Mouse (Mus musculus) liver, embryonic 16.5 days (tissue): ENCODE data around the gene Pde11a. TPM values are rescaled to one million over a fixed set of nuclear protein-coding genes. Genes with fewer than 3 reads are reported as not detected.

ENCODE experiments used
- ATAC-seq: fragments of 200-750 bp; cut with Nextera tagmentation; 2 replicates; pipeline ENCODE4 v1.8.0; 2017; ENCODE audit warnings: low read depth, mild to moderate bottlenecking, moderate number of reproducible peaks, moderate library complexity
- H3K27ac ChIP-seq: fragments of 300-500 bp; sonication (generic); 2 replicates; pipeline ENCODE4 v1.5.1; 2014; ENCODE audit warnings: mild to moderate bottlenecking, low read length
- H3K27me3 ChIP-seq: fragments of 300-500 bp; sonication (generic); 2 replicates; pipeline ENCODE4 v1.6.1; 2014; ENCODE audit warnings: low read depth, low read length, mixed read lengths; ENCODE audit not compliant: control insufficient read depth, insufficient read depth
- H3K36me3 ChIP-seq: fragments of 300-500 bp; sonication (generic); 2 replicates; pipeline ENCODE4 v1.6.1; 2014; ENCODE audit warnings: mild to moderate bottlenecking; ENCODE audit not compliant: control insufficient read depth, insufficient read depth
- H3K4me1 ChIP-seq: fragments of 300-500 bp; sonication (generic); 2 replicates; pipeline ENCODE4 v1.6.1; 2014; ENCODE audit warnings: low read depth, low read length, mixed read lengths; ENCODE audit not compliant: control insufficient read depth
- H3K4me2 ChIP-seq: fragments of 300-500 bp; sonication (generic); 2 replicates; pipeline ENCODE4 v1.6.1; 2014; ENCODE audit warnings: low read depth, low read length, mixed read lengths
- H3K4me3 ChIP-seq: fragments of 300-500 bp; sonication (generic); 2 replicates; pipeline ENCODE4 v1.5.1; 2014; ENCODE audit warnings: low read depth, mild to moderate bottlenecking, low read length
- H3K9ac ChIP-seq: fragments of 300-500 bp; sonication (generic); 2 replicates; pipeline ENCODE4 v1.6.1; 2014; ENCODE audit warnings: low read depth, low read length
- H3K9me3 ChIP-seq: fragments of 300-500 bp; sonication (generic); replicated peaks from 2 replicates; pipeline ENCODE4 v1.6.1; 2016; ENCODE audit warnings: low read length; ENCODE audit not compliant: control insufficient read depth
- WGBS: fragments of 180-500 bp; shearing (Covaris S2); extraction: QIAGEN DNeasy Blood & Tissue Kit; methylation state at CpG from one replicate; pipeline ENCODE4 v1.1.7; 2014; ENCODE audit not compliant: insufficient replicate concordance; 5-methylcytosine and 5-hydroxymethylcytosine counted together
- polyA plus RNA-seq: library from polyadenylated mRNA; unstranded; fragments of >200 nt; fragmentation: Nextera tagmentation; extraction: Ambion mirVana; gene quantifications from 2 replicates; pipeline ENCODE4 v1.2.1, GENCODE M21; 2015

Pde11a gene
- polyA plus RNA-seq, 1 experiment from 2014 or later = 0.05 TPM

DNA sequence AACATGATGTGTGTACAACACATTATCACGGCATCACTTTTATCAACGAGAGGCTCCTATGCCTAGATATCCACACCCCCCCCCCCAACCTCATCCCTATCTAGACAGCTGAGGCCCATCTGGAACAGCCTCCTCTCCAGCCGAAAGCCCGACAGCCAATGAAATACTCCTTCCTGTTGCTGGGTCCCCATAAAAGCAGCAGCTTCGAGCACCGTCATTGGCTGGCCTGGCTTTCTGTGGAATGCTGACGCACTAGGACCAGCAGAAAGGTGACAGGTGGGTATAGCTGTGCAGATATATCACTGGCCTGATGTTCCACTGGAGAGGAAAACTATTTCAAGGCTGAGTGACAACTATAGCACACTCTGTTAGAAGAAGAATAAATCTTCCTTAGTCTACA lies 240.7 kb downstream of the Pde11a start:
- 57% methylated on average over 7 of the region's 7 CpGs for WGBS
- H3K4me1 ChIP-seq = no peaks in the 10 kb centered on the region
- H3K27ac ChIP-seq = no peak overlapping the region
- no peak for ATAC-seq
- no peak overlapping the region for H3K4me3 ChIP-seq
- no peaks in the 10 kb centered on the region for H3K36me3 ChIP-seq
- H3K9ac ChIP-seq = no peak overlapping the region
- no peak overlapping the region for H3K4me2 ChIP-seq
- H3K9me3 ChIP-seq = no peaks in the 10 kb centered on the region
- H3K27me3 ChIP-seq = no peaks in the 10 kb centered on the region

DNA sequence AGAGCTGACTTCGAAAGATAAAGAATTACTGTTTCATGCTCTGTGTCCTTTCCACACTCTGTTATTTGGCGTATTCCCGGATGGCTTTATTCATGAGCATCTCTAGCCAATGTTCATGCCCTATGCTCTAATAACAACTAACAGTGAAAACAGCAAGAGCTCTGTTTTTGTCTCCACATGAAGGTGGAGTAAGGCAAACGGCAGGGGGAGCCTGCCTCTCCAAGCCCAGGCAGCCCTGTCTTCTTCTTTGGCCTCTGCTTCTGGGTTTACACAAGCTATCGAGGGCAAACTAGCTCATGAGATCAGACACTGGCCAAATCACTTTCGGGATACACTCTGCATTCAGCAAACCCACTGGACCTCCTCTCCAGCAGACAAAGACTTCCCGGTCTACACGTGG lies 241.3 kb downstream of the Pde11a start:
- Histone ChIP-seq H3K9ac (no peak overlapping the region), H3K36me3 (no peaks in the 10 kb centered on the region), H3K4me2 (no peak overlapping the region), H3K4me3 (no peak overlapping the region), H3K27me3 (no peaks in the 10 kb centered on the region), H3K4me1 (no peaks in the 10 kb centered on the region), H3K27ac (no peak overlapping the region), H3K9me3 (no peaks in the 10 kb centered on the region)
- no peak for ATAC-seq
- 58% methylated on average over 8 of the region's 8 CpGs for WGBS

DNA sequence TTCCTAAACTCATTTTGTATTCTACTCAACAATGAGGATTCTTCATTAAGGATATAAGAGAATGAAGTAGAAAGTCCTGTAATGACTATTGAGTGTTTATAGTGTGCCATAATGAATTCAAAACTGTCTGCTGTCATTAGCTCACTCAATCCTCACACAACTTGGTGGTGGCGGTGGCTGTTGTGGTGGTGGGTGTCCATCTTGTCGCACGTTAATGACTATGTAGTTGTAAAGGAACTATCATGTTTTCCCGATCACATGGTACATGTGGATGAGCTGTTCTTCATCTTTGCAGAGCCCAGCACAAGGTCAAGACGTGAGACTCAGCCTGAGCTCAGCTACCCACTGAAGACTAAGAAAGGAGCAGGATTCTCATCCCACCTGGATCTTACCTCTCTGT lies 242.7 kb downstream of the Pde11a start:
- Histone ChIP-seq H3K9me3 (no peaks in the 10 kb centered on the region), H3K9ac (no peak overlapping the region), H3K36me3 (no peaks in the 10 kb centered on the region), H3K27ac (no peak overlapping the region), H3K4me3 (no peak overlapping the region), H3K27me3 (no peaks in the 10 kb centered on the region), H3K4me2 (no peak overlapping the region), H3K4me1 (no peaks in the 10 kb centered on the region)
- no peak for ATAC-seq
- WGBS = 79% methylated on average over 5 of the region's 5 CpGs

DNA sequence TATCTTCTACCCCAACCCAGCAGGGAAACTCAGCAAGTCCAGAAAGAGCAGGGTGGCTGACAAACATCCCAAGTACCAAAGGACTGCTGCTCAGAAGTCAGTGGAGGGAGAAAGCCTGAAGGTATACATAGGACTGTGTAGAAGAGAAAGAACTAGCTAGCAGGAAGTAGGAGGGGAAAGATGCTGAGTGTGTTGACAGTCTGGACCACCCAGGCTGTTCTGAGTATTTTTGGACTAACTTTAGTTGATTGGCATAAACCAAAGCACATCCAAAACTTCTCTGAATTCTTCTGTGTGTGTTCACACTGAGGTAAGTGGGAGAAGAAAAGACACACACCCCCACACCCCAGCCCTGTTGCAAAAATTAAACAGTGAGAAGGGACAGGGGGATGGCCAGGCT lies 248.1 kb downstream of the Pde11a start:
- Histone ChIP-seq H3K4me3 (no peak overlapping the region), H3K36me3 (no peaks in the 10 kb centered on the region), H3K4me2 (no peak overlapping the region), H3K27me3 (no peaks in the 10 kb centered on the region), H3K27ac (no peak overlapping the region), H3K4me1 (no peaks in the 10 kb centered on the region), H3K9ac (no peak overlapping the region), H3K9me3 (no peaks in the 10 kb centered on the region)
- ATAC-seq = no peak

DNA sequence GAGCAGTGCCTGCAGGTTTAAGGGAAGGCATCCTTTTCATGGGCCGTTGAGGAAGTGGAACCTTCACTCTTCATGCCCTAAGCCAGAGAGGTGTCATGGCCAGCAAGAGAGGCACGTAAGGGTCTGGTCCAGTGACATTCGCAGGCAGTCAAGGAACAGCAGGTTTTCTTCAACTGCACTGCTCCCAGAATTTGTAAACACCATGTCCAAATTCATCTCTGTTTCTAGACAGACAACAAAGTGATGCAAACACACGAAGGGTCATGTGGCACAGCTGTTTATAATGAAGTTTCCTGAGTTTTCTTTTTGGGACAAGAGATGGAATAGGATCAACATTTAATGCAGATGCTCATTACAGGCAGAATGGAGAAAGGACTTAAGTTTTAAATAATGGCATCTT lies 249.7 kb downstream of the Pde11a start:
- H3K27me3 ChIP-seq = no peaks in the 10 kb centered on the region
- H3K9ac ChIP-seq = no peak overlapping the region
- 47% methylated on average over 4 of the region's 4 CpGs for WGBS
- H3K4me2 ChIP-seq = no peak overlapping the region
- H3K27ac ChIP-seq = no peak overlapping the region
- no peak overlapping the region for H3K4me3 ChIP-seq
- H3K36me3 ChIP-seq = no peaks in the 10 kb centered on the region
- no peak for ATAC-seq
- H3K9me3 ChIP-seq = no peaks in the 10 kb centered on the region
- no peaks in the 10 kb centered on the region for H3K4me1 ChIP-seq

DNA sequence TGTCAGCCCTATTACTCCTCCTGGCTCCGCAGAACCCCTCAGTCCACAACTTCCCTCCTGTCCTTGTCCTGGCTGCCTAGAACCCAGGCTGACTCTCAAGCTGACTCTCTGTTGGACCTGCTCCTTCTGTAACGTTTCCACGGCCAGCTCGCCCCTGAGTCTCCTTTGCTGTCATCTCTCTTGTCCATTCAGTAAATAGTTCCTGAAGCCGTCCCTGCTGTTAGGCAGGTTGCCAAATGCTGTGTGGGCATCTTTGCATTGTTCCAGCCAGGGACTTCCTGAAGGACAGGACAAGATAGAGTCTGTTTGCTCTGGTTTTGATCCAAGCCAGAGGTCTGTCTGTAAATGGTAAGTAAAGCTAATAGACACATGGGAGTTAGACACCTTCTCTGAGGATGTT lies 250.2 kb downstream of the Pde11a start:
- H3K27me3 ChIP-seq = no peaks in the 10 kb centered on the region
- no peaks in the 10 kb centered on the region for H3K36me3 ChIP-seq
- no peak overlapping the region for H3K9ac ChIP-seq
- no peak overlapping the region for H3K27ac ChIP-seq
- no peak overlapping the region for H3K4me3 ChIP-seq
- no peak overlapping the region for H3K4me2 ChIP-seq
- ATAC-seq = no peak; the same call in 1 of the 2 replicates
- H3K9me3 ChIP-seq = no peaks in the 10 kb centered on the region
- 48% methylated on average over 5 of the region's 5 CpGs for WGBS
- H3K4me1 ChIP-seq = no peaks in the 10 kb centered on the region

DNA sequence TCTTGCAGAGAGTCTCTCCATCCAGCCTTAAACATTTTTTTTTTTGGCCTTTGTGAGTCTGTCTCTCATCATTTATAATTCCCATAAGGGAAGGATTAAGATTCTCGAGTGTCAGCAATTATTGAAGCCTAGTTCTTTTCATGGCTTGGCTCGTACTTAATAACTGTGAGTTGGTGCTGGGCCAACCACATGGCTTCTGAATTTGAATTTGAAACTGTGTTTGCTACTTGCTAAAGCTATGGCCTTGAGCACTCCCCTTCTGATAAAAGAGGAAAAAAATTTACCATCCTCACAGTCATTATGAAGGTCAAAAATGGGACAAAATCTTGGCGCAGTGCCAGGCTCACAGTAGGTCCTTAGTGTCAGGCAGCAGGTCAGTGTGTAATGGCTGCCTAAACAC lies 251.4 kb downstream of the Pde11a start:
- H3K27ac ChIP-seq = no peak overlapping the region
- H3K4me1 ChIP-seq = no peaks in the 10 kb centered on the region
- no peaks in the 10 kb centered on the region for H3K9me3 ChIP-seq
- no peaks in the 10 kb centered on the region for H3K27me3 ChIP-seq
- ATAC-seq = no peak
- no peak overlapping the region for H3K9ac ChIP-seq
- H3K4me2 ChIP-seq = no peak overlapping the region
- no peak overlapping the region for H3K4me3 ChIP-seq
- no peaks in the 10 kb centered on the region for H3K36me3 ChIP-seq
- 50% methylated on average over 3 of the region's 3 CpGs for WGBS

DNA sequence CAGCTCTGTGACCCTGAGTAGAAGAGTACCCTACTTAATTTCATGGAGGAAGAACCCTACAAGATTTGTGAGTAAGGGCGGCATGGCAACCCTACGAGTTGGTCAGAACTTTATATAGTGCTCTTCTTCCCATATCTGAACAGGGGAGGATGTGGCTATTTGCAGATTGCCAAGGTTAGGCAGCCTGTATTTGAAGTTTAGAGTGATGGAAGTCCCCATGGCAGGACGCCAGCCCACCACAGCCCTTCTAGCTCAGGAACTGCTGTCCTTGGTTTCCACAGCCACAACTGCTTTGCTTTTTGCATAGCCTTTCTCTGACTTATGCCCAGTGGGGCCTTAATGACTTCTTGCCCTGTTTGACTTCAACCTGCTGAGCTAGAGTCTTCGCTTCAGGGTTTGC lies 253.6 kb downstream of the Pde11a start:
- Histone ChIP-seq H3K4me1 (no peaks in the 10 kb centered on the region), H3K4me3 (no peak overlapping the region), H3K9me3 (no peaks in the 10 kb centered on the region), H3K27ac (no peak overlapping the region), H3K9ac (no peak overlapping the region), H3K27me3 (no peaks in the 10 kb centered on the region), H3K36me3 (no peaks in the 10 kb centered on the region), H3K4me2 (no peak overlapping the region)
- ATAC-seq = no peak
- 46% methylated on average over 4 of the region's 4 CpGs for WGBS

DNA sequence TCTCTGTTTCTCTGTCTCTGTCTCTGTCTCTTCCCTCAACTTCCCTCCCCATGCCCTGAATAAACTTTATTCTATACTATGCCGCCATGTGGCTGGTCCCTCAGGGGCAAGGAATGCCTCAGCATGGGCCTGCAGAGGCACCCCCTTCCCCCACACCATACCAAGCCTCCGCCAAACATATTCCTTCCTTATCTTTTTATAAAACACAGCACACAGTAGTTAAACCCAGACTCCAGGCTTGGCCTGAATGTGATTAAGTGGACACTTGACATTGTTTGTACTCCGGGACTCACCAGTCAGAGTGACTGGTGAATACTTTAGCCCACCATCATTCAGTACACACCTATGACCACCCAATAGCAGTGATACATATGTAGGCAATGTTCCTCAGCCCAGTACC lies 254.7 kb downstream of the Pde11a start:
- no peak overlapping the region for H3K27ac ChIP-seq
- no peaks in the 10 kb centered on the region for H3K4me1 ChIP-seq
- H3K4me3 ChIP-seq = no peak overlapping the region
- no peak overlapping the region for H3K4me2 ChIP-seq
- 45% methylated on average over 3 of the region's 3 CpGs for WGBS
- H3K9ac ChIP-seq = no peak overlapping the region
- ATAC-seq = no peak
- no peaks in the 10 kb centered on the region for H3K36me3 ChIP-seq
- no peaks in the 10 kb centered on the region for H3K9me3 ChIP-seq
- H3K27me3 ChIP-seq = no peaks in the 10 kb centered on the region

DNA sequence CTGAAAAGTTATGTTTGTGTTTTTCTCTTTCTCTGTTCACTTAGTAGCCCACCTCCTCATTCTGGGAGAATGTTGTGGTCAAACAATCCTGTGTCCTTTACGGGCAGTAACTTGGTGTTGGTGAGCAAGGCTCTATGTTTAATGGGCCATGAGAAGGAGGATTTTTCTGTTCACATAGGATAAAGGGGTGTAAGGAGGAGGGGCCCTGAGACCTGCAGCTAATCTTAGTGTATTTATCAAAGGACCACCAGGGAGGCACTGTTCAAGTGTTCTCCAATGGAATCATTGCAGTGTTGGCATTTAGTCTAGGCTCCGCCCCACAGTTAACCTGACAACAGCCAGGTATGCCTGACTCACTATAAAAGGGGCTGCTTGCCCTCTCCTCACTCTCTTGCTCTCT lies 255.2 kb downstream of the Pde11a start:
- H3K4me1 ChIP-seq = no peaks in the 10 kb centered on the region
- H3K4me3 ChIP-seq = no peak overlapping the region
- no peak overlapping the region for H3K4me2 ChIP-seq
- H3K27ac ChIP-seq = no peak overlapping the region
- no peaks in the 10 kb centered on the region for H3K27me3 ChIP-seq
- ATAC-seq = no peak
- no peaks in the 10 kb centered on the region for H3K9me3 ChIP-seq
- H3K36me3 ChIP-seq = no peaks in the 10 kb centered on the region
- 76% methylated on average over 2 of the region's 2 CpGs for WGBS
- no peak overlapping the region for H3K9ac ChIP-seq
